Mouse (Mus musculus) right cerebral cortex, postnatal 10 days (tissue): ENCODE data around the gene Dnah17.

ENCODE experiments used
- DNase-seq, 2 experiments: peaks; one replicate each; pipeline ENCODE4 v3.0.0; 2021; ENCODE audit warnings: low spot score in 2 of 2

The Dnah17 gene

GRCm38 (mm10) chr11:118130534-118130933, at the start of gene Dnah17:
Gene Dnah17, minus strand, starts transcription at chr11:118130634.
- DNase-seq, result no peak

GRCm38 (mm10) chr11:118180199-118180598, 49.8 kb upstream of the Dnah17 start:
- DNase-seq, result no peak

GRCm38 (mm10) chr11:118178236-118178635, 47.8 kb upstream of the Dnah17 start:
- no peak for DNase-seq

DNA sequence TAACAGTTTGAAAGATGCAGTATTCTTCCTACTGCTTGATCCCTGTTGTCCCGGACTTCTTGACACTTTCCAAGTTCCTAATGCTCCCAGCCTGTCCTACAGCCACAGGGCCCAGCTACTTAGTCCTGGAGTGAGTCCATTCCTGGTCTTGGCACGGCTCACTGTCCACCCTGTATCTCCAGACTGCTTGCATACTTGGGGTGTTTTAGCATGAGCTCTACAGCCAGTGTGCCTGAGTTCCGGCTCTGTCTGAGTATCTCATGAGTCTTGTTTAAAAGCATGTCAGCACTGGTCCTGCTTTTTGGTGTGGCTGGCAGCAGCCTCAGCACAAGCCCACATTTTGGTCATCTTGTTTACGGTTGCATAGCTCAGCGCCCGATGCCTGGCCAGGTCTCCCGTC, 44.3 kb upstream of the Dnah17 start:
- DNase-seq, result no peak

DNA sequence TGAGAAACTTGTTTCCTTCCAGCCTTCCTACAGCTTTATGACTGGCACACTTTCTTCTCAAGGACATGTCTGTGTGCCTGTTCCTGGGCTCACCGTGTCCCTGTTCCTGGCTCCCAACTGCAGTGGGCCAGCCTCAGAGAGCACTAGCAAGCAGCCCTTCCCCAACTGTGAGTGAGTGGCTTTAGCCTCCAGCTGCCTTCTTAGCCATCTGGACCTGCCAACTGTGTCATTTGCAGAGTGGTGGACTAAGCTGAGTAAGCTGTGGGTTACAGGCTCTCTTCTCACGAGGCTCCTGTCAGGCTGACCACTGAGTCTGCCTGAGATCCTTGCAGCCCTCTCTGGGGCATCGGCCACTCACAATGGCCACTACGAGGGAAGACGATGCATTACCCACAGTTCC, 42.3 kb upstream of the Dnah17 start:
- no peak for DNase-seq

- DNase-seq, result no peak
Observed at GRCm38 (mm10) chr11:118170333-118170732, 39.9 kb upstream of the Dnah17 start.

DNA sequence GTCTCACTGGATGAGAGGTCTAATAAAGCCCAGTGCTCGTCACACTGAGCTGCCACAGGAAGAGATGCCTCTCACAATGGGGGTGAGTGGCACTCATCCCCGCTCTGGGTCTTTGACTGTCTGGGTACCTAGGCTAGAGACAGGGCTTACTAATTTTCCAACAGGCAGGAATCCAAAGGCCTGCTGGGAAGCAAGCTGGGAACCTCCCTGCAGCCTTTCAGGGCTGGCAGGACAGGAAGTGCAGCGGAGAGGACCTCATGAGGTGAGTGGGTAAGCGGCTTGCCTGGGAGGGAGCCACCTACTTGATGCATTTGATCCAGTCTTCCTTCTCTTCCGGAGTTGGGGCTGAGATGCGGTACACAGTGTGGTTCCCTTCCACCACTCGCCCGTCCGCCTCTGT, 38.3 kb upstream of the Dnah17 start:
- no peak for DNase-seq

GRCm38 (mm10) chr11:118166626-118167025, 36.2 kb upstream of the Dnah17 start:
- no peak for DNase-seq

GRCm38 (mm10) chr11:118165681-118166080, 35.2 kb upstream of the Dnah17 start:
- DNase-seq, result no peak

DNA sequence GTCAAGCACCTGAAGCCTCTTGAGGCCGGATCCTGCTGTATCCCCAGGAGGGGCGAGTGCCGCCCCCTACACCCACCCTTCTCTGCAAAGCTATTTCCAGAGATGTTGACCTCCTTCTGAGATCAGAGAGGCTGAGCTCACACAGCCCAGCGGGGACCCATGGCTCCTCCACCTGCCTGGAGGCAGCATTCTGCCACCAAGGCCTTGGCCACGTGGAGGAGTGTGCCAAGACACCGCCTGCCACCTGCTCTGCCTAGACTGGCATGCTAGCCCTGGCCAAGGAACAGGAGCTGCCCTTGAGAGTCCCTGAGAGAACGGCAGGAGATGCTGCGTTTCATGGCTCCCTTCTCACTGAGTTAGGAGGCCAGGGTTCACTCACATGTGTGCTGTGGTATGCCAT, 34.1 kb upstream of the Dnah17 start:
- DNase-seq, result no peak

GRCm38 (mm10) chr11:118162245-118162644, 31.8 kb upstream of the Dnah17 start:
- no peak for DNase-seq

DNA sequence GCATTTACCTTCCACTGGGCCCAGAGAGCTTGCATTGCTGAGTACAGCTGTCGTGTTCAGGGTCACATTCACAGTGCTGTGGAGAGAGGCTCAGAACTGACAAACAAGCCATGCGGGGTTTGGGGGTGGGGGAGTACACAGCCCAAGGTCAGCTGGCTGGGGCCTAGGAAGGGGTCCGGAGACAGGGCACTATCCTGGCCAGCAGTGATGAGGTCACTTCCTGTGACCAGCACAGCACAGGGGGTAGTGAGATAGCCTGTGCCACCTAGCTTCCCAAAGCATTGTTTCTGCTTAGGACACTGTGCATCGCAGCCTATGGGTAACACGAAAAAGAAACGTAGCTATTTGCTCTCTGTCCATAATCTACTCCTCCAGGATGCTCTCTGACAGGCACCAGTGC, 30.8 kb upstream of the Dnah17 start:
- no peak for DNase-seq

GRCm38 (mm10) chr11:118160763-118161162, 30.3 kb upstream of the Dnah17 start:
- no peak for DNase-seq

DNA sequence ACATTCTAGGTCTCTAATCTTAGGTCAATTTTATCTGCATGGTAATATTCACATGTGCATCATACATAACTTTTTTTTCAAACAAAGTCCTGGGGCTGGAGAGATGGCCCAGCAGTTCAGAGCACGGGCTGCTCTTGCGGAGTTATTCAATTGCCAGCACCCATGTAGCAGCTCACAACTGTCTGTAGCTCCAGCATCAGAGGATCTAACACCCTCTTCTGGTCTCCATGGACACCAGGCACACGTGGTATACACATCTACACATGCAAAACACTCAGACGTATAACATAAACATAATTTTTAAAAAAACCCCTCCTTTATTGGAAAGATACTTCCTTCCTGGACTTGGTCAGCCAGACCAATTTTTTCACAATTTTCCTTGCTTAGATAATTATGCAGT, 28.3 kb upstream of the Dnah17 start:
- DNase-seq, result no peak

GRCm38 (mm10) chr11:118156480-118157060, 26.1 kb upstream of the Dnah17 start:
- no peak for DNase-seq

GRCm38 (mm10) chr11:118152964-118153363, 22.5 kb upstream of the Dnah17 start:
- DNase-seq, result no peak

GRCm38 (mm10) chr11:118151423-118152180, 21.2 kb upstream of the Dnah17 start:
- DNase-seq, result no peak

GRCm38 (mm10) chr11:118150115-118150701, 19.8 kb upstream of the Dnah17 start:
- DNase-seq, result peak; percentile 82 to 85

DNA sequence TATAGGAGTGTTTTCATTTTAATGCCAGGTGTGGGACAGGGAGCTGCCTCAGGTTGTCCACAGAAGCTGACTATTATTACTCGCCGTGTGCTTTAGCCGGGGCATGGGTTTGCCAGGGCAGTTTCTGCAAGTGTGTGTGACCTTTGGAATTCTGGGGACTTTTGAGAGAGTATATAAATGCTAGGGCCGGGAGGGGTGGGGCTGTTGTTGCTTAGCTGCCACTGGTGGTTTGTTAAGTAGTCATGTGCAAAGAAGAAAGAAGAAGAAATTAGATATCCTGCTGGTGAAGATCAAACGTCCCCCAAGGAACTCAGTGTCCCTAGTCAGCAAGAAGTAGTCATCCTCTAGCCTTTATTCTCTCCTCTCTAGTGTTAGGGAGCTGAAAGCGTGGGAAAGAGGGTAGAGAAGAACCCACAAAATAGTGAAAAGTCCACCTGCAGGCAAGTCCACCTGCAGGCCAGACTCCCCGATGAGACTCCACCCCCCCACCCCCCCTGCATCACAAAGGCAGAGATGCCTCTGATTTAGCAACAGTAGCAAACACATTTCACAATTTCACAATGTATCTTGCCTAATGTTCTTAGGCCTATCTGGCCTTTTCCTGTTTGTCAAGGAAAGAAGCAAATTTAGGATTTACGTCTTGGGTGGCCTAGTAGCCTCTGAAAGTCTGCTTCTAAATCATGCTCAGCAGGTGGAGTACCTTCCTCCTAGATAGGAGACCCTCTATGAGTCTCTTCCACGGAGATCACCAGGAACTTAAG, 17.6 kb upstream of the Dnah17 start:
- no peak for DNase-seq

- no peak for DNase-seq
Observed at GRCm38 (mm10) chr11:118146446-118146845, 16.0 kb upstream of the Dnah17 start.

- DNase-seq, result no peak
Observed at GRCm38 (mm10) chr11:118145771-118146351, 15.4 kb upstream of the Dnah17 start.

GRCm38 (mm10) chr11:118145092-118145491, 14.7 kb upstream of the Dnah17 start:
- DNase-seq, result no peak
